Mouse (Mus musculus) adrenal gland, adult 8-10 months (tissue): Measurements from ENCODE around the gene Krtap5-1. TPM values are rescaled to one million over a fixed set of nuclear protein-coding genes. Genes with fewer than 3 reads are reported as not detected.
"Not testable (repeated sequence)": the region's sequence is repeated elsewhere in the genome, so short reads cannot be mapped to it uniquely, and the experiment has no call there.

Source experiments
- DNase-seq: peaks from one replicate; pipeline ENCODE4 v3.0.0; 2022
- total RNA-seq, 4 experiments: library from RNA; stranded (reverse); gene quantifications; 2 replicates each; pipeline ENCODE4 v1.2.4; 2022

Krtap5-1 gene
- not detected for total RNA-seq

DNA sequence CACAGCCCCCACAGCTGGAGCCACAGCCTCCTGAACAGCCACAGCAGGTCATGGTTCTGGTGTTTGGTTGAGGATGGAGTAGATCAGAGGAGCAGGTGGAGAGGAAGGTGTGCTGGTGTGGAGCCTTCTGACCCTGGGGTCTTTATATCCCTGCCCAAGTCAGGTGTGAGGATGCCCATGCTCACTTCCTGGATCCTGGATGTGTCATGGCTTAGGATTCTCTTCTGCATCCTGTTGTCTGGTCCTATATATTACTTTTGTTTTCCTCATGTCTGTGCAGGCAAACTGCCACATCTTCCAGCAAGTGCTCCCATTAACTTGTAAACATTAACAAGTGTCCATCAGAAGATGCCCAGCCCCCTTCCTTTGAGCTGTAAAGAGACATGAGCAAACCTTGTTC lies at the start of gene Krtap5-1:
Gene Krtap5-1, minus strand, starts transcription at position 101 of the 400 bp plus-strand sequence.
- DNase-seq = not testable (repeated sequence)

DNA sequence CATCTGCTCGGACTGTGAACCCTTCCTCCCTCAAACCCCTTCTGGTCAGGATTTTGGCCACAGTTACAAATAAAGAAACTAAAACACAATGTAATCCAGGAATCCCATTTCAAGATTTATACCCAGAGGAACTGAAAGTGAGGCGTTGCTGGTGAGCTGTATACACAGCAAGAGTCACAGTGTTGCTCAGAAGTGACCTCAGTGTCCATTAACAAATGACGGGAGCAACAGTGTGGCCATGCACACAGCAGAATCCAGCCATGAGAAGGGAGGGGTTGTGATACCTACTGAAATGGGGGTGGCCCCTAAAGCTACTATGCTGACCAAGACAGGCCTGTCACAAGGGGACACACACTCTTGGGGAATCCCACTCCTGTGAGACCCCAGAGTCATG lies 45.3 kb upstream of the Krtap5-1 start:
- no peak for DNase-seq

DNA sequence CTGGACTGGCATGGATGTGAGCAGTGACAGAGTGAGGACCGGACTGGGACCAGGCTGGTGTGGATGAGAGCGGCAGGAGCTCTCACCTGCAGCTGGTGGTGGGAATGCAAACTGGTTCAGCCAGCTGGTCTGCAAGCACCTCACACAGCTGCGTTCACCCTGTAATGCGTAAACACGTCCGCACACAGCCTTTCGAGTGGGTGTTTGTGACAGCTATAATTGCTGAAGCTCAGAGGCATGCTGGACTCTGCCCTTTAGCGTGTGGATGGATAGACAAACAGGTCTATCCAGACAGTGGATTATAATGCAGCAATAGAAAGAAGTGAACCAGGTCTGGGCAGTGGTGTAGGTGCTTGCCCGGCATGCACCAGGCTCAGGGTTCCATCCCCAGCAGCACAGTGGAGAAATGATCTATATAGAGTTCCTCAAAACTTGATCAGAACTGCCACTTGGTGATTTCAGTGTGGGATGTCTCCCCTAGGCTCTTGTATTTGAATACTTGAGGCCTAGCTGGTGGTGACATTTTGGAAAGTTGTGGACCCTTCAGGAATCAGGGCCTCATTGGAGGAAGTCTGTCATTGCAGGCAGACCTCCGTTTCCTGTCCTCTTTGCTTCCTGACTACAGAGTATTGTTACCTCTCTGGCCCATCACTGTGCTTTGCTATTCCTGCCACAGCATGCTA lies 44.8 kb upstream of the Krtap5-1 start:
- no peak for DNase-seq

- DNase-seq = no peak
These were observed 43.5 kb upstream of the Krtap5-1 start for GRCm38 (mm10) chr7:142340269-142340970.

DNA sequence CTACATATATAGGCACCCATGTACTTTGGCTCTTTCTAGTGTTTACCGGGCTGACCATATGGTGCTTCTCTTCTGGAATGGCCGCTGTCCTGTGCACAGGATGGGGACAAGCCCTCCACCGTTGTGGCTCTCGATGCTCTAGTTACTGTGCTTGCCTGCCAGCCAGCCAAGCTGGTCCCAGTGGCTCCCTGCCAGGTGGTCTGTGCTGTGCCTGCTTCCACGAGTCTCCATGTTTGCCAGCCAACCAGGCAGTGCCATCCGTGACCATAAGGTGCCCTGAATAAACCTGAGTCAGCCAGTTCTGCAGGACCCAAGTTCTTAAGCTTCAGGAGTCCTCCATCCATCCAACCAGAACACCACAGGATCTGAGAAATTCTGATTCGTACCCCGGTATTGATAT lies 38.2 kb upstream of the Krtap5-1 start:
- DNase-seq = no peak

DNA sequence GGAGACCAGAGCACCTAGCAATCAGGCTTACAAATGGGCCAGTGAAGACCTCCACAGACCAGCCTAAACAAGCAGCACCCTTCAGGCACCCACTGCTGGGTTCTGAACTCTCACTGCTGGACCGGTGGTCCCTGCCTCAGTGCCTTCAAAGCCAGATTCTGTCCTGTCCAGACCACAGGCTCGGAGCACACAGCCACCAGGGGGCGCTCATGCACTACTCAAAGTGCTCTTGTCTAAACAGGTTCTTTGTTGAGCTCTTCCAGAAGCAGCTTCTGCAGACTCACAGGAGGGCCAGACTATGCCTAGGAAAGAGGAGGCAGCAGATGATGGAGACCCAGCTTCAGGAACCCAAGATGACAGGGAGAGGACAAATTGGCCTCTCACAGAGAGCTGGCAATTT lies 37.3 kb upstream of the Krtap5-1 start:
- DNase-seq = peak; percentile 61

DNA sequence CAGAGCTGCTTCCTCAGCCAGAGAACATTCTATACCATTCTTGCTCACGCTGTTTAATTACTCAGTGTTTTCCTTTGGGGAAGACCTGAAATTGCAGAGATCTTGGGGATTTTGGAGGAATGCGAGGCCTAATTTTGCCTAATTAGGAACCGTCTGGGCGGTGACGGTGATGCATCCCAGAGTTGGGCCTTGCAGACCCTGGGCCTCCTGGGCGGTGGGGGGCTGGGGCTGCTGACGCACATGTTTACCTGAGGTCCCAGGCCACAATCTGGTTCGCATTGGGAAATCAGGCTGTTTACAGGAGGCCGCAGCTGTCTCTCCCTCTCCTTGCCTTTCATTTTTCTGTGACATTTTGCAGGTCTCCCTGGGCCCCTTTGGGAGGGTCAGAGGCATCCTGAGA lies 35.8 kb upstream of the Krtap5-1 start:
- not testable (repeated sequence) for DNase-seq

- DNase-seq = no peak
These were observed 34.4 kb upstream of the Krtap5-1 start for GRCm38 (mm10) chr7:142331281-142331680.

GRCm38 (mm10) chr7:142330271-142330724 lies 33.4 kb upstream of the Krtap5-1 start:
- DNase-seq = peak; percentile 47

GRCm38 (mm10) chr7:142328507-142328906 lies 31.6 kb upstream of the Krtap5-1 start:
- no peak for DNase-seq

- peak; percentile 39 for DNase-seq
These were observed 30.0 kb upstream of the Krtap5-1 start for GRCm38 (mm10) chr7:142326714-142327445.

DNA sequence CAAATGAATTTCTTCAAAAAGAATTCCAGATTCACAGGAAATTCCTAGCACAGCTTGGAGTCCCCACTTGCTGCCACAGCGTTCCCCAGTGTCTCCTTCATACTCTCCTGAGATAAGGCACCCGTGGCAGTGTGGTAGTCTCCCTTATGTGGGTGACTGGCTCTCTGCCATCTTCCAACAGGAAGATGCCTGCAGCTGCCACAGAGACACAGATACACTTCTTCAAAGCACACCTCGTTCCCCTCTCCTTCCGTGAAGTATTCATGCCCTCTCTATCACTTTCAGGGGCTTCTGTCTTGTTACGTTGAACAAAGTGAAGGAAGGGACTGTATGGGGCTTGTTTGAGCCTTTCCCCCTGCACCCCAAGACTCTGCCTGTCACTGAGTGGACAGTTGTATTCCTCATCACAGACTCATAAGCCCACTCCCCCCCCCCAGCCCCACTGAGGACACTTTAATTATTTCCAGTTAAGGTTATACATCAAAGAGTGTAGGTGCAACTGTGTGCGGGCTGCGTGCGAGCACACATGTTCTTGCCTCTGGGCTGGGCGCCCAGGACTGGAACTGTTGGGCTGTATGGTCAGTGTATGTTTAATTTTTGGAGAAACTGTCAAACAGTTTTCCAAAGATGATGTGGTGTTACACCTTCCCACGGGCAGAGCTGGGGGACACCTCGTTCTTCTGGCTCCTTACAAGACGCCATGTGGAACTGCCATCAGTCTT lies 26.6 kb upstream of the Krtap5-1 start:
- DNase-seq = no peak

GRCm38 (mm10) chr7:142322641-142323040 lies 25.7 kb upstream of the Krtap5-1 start:
- DNase-seq = no peak

GRCm38 (mm10) chr7:142321637-142322306 lies 24.9 kb upstream of the Krtap5-1 start:
- not testable (repeated sequence) for DNase-seq

DNA sequence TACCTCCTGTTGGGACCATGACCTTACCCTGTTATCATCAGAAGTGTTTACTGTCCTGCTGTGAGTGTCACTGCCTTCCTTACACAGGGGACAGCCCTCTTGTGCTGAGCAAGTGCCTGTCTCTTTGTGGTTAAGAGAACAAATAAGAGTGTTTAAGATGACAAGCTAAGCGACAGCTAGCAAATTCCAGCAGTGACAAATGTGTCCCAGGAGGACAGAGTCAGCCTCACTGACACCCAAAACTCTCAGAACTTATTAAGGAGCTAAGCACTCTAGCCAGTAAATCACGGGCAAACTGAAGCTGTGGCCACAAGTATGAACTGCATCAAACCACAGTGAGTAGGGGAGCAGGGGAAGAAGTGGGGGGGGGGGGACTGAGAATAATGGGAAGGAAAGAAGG lies 24.0 kb upstream of the Krtap5-1 start:
- no peak for DNase-seq

- no peak for DNase-seq
These were observed 22.2 kb upstream of the Krtap5-1 start for GRCm38 (mm10) chr7:142319124-142319523.

DNA sequence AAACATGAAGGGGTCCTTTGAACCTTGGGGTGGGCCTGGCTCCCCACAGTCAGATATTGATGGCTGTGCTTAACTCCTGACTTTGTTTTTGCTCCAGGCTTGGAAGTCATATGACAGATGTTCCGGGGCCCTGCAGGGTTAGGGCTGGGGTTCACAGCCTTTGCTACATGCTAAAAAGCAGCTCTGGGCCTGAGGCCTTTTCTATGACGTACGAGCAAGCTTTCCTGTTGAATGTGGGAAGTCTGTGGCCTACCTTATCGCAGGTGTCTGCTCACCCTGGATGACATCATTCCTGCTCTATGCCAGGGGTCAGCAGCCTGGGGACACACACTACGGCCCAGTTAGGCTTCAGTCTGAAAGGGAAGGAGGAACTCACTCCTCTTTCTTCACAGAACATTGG lies 20.3 kb upstream of the Krtap5-1 start:
- DNase-seq = no peak

- DNase-seq = no peak
These were observed 19.6 kb upstream of the Krtap5-1 start for GRCm38 (mm10) chr7:142316558-142316957.

DNA sequence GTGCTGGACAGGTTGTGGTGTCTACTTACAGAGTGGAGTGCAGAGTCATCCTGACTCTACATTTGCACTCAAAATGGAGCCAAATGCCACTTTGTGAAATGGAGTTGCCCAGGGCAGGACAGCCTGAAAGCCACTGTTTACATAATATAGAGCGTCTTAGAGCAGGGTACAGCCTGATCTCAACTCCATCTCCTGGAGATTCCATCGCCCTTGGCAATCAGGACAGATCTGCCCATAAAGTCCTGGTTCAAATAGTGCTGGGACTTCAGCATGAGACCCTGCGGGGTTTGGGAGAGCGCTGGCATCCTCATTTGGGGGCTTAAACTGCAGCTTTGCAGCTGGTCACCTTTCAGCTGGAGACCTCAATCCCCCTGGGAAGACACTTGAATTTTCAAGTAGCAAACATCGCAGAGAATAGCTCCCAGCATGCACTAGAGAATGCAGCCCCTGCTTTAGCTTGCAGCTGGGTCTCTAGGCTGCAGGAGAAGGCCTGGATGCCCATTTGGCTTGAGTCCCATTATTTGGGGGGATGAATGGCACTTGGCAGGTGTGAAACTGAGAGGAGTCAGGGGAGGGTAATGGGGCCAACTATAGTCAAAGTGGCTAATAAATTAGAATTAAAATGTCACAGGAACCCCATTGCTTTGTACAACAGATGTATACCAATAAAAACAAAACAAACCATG lies 17.8 kb upstream of the Krtap5-1 start:
- no peak for DNase-seq

DNA sequence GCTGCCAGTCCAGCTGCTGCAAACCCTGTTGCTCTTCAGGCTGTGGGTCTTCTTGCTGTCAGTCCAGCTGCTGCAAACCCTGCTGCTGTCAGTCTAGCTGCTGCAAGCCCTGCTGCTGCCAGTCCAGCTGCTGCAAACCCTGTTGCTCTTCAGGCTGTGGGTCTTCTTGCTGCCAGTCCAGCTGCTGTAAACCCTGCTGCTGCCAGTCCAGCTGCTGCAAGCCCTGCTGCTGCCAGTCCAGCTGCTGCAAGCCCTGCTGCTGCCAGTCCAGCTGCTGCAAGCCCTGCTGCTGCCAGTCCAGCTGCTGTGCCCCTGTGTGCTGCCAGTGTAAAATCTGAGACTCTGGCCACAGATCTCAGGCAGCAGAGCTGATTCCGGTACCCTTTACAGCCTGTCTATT lies 7.0 kb upstream of the Krtap5-1 start:
- not testable (repeated sequence) for DNase-seq

- no peak for DNase-seq
These were observed 6.3 kb upstream of the Krtap5-1 start, which contains the start of gene Krtap5-4 for GRCm38 (mm10) chr7:142303249-142303648. Gene Krtap5-4, plus strand, starts transcription at chr7:142303549.
